ENCODE assay signal across 9 mouse cellular contexts in the genomic region with DNA sequence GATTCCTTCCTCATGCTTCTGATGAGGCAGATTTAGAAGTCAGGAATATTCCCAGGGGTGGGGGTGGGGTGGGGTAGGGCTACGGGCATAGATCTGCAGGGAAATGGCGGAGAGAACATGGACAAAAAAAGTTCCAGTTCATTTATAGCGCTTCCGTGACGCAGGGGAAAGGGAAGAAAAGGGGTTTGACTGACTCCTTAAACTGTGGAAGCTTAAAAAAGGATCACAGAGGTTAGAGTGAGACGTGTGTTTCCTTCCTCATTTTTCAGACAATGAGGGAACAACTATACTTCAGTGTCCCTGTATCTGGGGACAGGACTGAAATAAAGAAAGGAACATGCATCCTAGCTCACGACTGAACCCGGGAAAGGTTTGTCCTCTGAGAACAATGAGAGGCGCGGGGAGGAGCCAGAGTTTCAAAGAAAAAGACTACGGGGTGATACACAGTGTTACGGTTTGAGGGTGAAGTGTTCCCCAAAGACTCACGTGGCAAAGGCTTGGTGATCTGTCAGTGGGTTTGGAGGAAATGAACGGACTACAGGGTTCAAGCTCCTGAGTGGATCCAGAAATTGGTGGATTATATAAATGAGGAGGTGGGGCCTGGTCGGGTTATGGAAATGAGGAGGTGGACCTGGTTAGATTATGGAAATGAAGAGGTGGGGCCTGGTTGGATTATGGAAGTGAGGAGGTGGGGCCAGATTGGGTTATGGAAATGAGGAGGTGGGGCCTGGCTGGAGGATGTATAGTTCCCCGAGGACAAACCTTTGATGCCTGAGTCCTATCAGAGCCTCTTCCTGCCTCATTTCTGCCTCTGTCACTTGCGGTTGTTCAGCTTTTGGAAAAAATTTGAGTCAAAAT. TPM values are rescaled to one million over a fixed set of nuclear protein-coding genes. Genes with fewer than 3 reads are reported as not detected.
A peak's percentile ranks its signal among the peaks of the same experiment; 100 is the strongest.
DNase-seq lines count a peak whose midpoint lies in the region; ATAC-seq and TF ChIP-seq lines count a peak whose summit lies in the region.
"Had no signal": no experiment of that assay in that cellular context is flagged by ENCODE, and none has a peak within 500 bp of the region (broad histone marks: within the 10 kb centered on the region; RNA-seq: fewer than 3 reads in every experiment).

No protein-coding gene starts in this region.

- H3K27me3 ChIP-seq in kidney, adult 2 months (replicated peaks; ENCODE audit: control insufficient read depth, insufficient read depth, low read length) = no peaks in the 10 kb centered on the region
- 0 out of 2 replicates have a peak, but pooled peaks cover 3% of the 10 kb centered on the region for H3K27me3 ChIP-seq in heart, embryonic 15.5 days
- H3K27me3 ChIP-seq in midbrain, embryonic 12.5 days = 0 out of 2 replicates have a peak, but pooled peaks cover 2% of the 10 kb centered on the region
- H3K27me3 ChIP-seq: limb, embryonic 13.5 days had no signal

- TF ChIP-seq CTCF in kidney, adult 2 months (conservative IDR thresholded peaks at IDR 0.05; ENCODE audit: insufficient read depth, insufficient read length, low read depth, low read length) = no peak
- TF ChIP-seq CTCF in bone marrow macrophage, adult 2 months (IDR thresholded peaks at IDR 0.05; ENCODE audit: low read depth, low read length) = no peak

- no peak overlapping the region for H3K9ac ChIP-seq in heart, embryonic 15.5 days
- no peak overlapping the region for H3K9ac ChIP-seq in midbrain, embryonic 12.5 days (replicated peaks)
- H3K9ac ChIP-seq: limb, embryonic 13.5 days had no signal

- no peak overlapping the region for H3K4me3 ChIP-seq in kidney, adult 2 months (ENCODE audit: insufficient read depth, low read depth, low read length)
- H3K4me3 ChIP-seq in bone marrow macrophage, adult 2 months (ENCODE audit: insufficient read depth, low read length) = peak overlapping the region; percentile 47
- peak overlapping the region; percentile 16; the same call in 1 of the 2 replicates for H3K4me3 ChIP-seq in heart, embryonic 15.5 days
- peak overlapping the region; percentile 21 for H3K4me3 ChIP-seq in midbrain, embryonic 12.5 days
- H3K4me3 ChIP-seq: limb, embryonic 13.5 days had no signal

- no peaks in the 10 kb centered on the region for H3K4me1 ChIP-seq in kidney, adult 2 months (ENCODE audit: control insufficient read depth, insufficient read depth, low read length)
- peaks cover 2% of the 10 kb centered on the region; the same call in 1 of the 2 replicates for H3K4me1 ChIP-seq in bone marrow macrophage, adult 2 months (ENCODE audit: control insufficient read depth, insufficient read depth, low read length)
- H3K4me1 ChIP-seq in heart, embryonic 15.5 days (replicated peaks) = peaks cover 23% of the 10 kb centered on the region
- H3K4me1 ChIP-seq in midbrain, embryonic 12.5 days = peaks cover 10% of the 10 kb centered on the region; the same call in 1 of the 2 replicates

- WGBS in kidney, adult 2 months = 45% methylated on average over 17 of the region's 17 CpGs
- WGBS in heart, embryonic 15.5 days = 40% methylated on average over 17 of the region's 17 CpGs
- WGBS in midbrain, embryonic 12.5 days = 14% methylated on average over 17 of the region's 17 CpGs

- peak; percentile 32 for DNase-seq in kidney, adult 2 months
- DNase-seq in kidney, adult 8-10 months = no peak
- no peak for DNase-seq in ovary, postnatal 10 days (ENCODE audit: low spot score)
- DNase-seq in adrenal gland, postnatal 4 days (ENCODE audit: low spot score in 2 of 2) = no peak
- no peak for DNase-seq in adrenal gland, adult 2 months

- no peak for ATAC-seq in heart, embryonic 15.5 days (replicated peaks; ENCODE audit: insufficient number of reproducible peaks, insufficient read depth, low FRiP score, low read depth)
- ATAC-seq in midbrain, embryonic 12.5 days (ENCODE audit: low FRiP score, low read depth) = peak; percentile 41

- H3K9me3 ChIP-seq in heart, embryonic 15.5 days (replicated peaks) = no peaks in the 10 kb centered on the region
- no peaks in the 10 kb centered on the region for H3K9me3 ChIP-seq in midbrain, embryonic 12.5 days
- H3K9me3 ChIP-seq: limb, embryonic 13.5 days had no signal

- TF ChIP-seq POLR2A in kidney, adult 2 months (IDR thresholded peaks at IDR 0.05; ENCODE audit: low read depth, low read length) = no peak
- no peak for TF ChIP-seq POLR2A in bone marrow macrophage, adult 2 months (IDR thresholded peaks at IDR 0.05; ENCODE audit: borderline replicate concordance, low read depth, low read length)

- no peaks in the 10 kb centered on the region for H3K36me3 ChIP-seq in kidney, adult 2 months (ENCODE audit: control insufficient read depth, insufficient read depth, low read length)
- H3K36me3 ChIP-seq in heart, embryonic 15.5 days = no peaks in the 10 kb centered on the region
- no peaks in the 10 kb centered on the region for H3K36me3 ChIP-seq in midbrain, embryonic 12.5 days
- H3K36me3 ChIP-seq: limb, embryonic 13.5 days had no signal

- 0 out of 2 replicates have a peak overlapping the region, but pooled peaks have one; percentile 6 for H3K4me2 ChIP-seq in heart, embryonic 15.5 days
- H3K4me2 ChIP-seq in midbrain, embryonic 12.5 days (replicated peaks) = peak overlapping the region; percentile 33
- H3K4me2 ChIP-seq: limb, embryonic 13.5 days had no signal

- H3K27ac ChIP-seq in kidney, adult 2 months (ENCODE audit: insufficient read depth, low read depth, low read length) = no peak overlapping the region
- H3K27ac ChIP-seq in bone marrow macrophage, adult 2 months (ENCODE audit: insufficient read depth, low read depth, low read length) = peak overlapping the region; percentile 43; the same call in 1 of the 2 replicates
- H3K27ac ChIP-seq in heart, embryonic 15.5 days = peak overlapping the region; percentile 39
- no peak overlapping the region for H3K27ac ChIP-seq in midbrain, embryonic 12.5 days (replicated peaks)
- H3K27ac ChIP-seq: limb, embryonic 13.5 days had no signal

RNA-seq across cellular contexts. Expression of gene Tmem150c, which starts 57.8 kb away (rescaled TPM):
- 8.1 and 9.9 TPM in 2 replicates for polyA plus RNA-seq in kidney, adult 2 months (2012; rRNA removed)
- polyA plus RNA-seq in bone marrow macrophage, adult 2 months (2012; ENCODE audit: insufficient read depth, insufficient read length, missing spikeins) = not detected in 2 replicates
- polyA plus RNA-seq in heart, embryonic 15.5 days (2015; fragmentation: Nextera tagmentation; extraction: Ambion mirVana) = 2.0 and 2.2 TPM in 2 replicates
- polyA plus RNA-seq in midbrain, embryonic 12.5 days (2016; fragmentation: Nextera tagmentation; extraction: Ambion mirVana) = 6.7 and 9.5 TPM in 2 replicates
- 10 to 100 TPM; 26.9 to 28.7 TPM for total RNA-seq in adrenal gland, postnatal 4 days (2021)
- 10 to 100 TPM in 1 of 2 experiments, 1 to 10 TPM in 1; 9.3 to 19.0 TPM for total RNA-seq in adrenal gland, adult 2 months (2021)
- 1.3 and 1.9 TPM in 2 replicates for polyA plus RNA-seq in adrenal gland, adult 2 months (2012; rRNA removed)

Comparison
In these comparisons a context has a peak if more than half of its experiments do, and no peak if none do; other contexts are left out.
1. H3K27ac ChIP-seq: peak in bone marrow macrophage, adult 2 months (single experiment) and heart, embryonic 15.5 days (single experiment); none in kidney, adult 2 months (single experiment) and midbrain, embryonic 12.5 days (single experiment).